Mouse (Mus musculus) granulocyte monocyte progenitor cell, adult 5-6 weeks (primary cell): Measurements from ENCODE around the gene Gfer. TPM values are rescaled to one million over a fixed set of nuclear protein-coding genes. Genes with fewer than 3 reads are reported as not detected.
A peak's percentile ranks its signal among the peaks of the same experiment; 100 is the strongest.
"Not testable (repeated sequence)": the region's sequence is repeated elsewhere in the genome, so short reads cannot be mapped to it uniquely, and the experiment has no call there.

Experiments used
- ATAC-seq: replicated peaks from 2 replicates; pipeline ENCODE4 v1.8.0; 2016; ENCODE audit warnings: mild to moderate bottlenecking, moderate TSS enrichment, inconsistent platforms; ENCODE audit not compliant: poor library complexity, severe bottlenecking
- total RNA-seq, 2 experiments: library from RNA; stranded (forward) in 1 of 2; stranded (reverse) in 1 of 2; fragments of 200-712, 200-1000 nt in 1 of 2; fragments of >200 nt in 1 of 2; fragmentation: Nextera tagmentation in 1 of 2; gene quantifications; 2 replicates each; pipeline ENCODE4 v1.2.3; 2014 to 2017

Gene Gfer
- total RNA-seq, 2 experiments from 2014 or later, result 33.2 to 64.0 TPM

GRCm38 (mm10) chr17:24692385-24692784 lies 3.6 kb downstream of the Gfer start:
- ATAC-seq, result peak; percentile 22

GRCm38 (mm10) chr17:24689251-24690081 lies 6.5 kb downstream of the Gfer start, which contains the start of gene Syngr3:
Gene Syngr3 (minus strand): TSS chr17:24689955.
- no peak for ATAC-seq

GRCm38 (mm10) chr17:24687599-24687998 lies 8.4 kb downstream of the Gfer start:
- ATAC-seq, result no peak

GRCm38 (mm10) chr17:24687146-24687595 lies 8.8 kb downstream of the Gfer start:
- ATAC-seq, result peak; percentile 73

GRCm38 (mm10) chr17:24686514-24686913 lies 9.4 kb downstream of the Gfer start:
- peak; percentile 67 for ATAC-seq

GRCm38 (mm10) chr17:24677500-24678080 lies 18.4 kb downstream of the Gfer start:
- ATAC-seq, result no peak

- no peak for ATAC-seq
Observed at GRCm38 (mm10) chr17:24676877-24677276, 19.1 kb downstream of the Gfer start.

- ATAC-seq, result peak; percentile 52
Observed at GRCm38 (mm10) chr17:24676187-24676586, 19.8 kb downstream of the Gfer start.

GRCm38 (mm10) chr17:24674277-24674676 lies 21.7 kb downstream of the Gfer start:
- 0 out of 2 replicates have a peak, but pooled peaks have one; percentile 12 for ATAC-seq

GRCm38 (mm10) chr17:24672141-24672540 lies 23.8 kb downstream of the Gfer start:
- peak; percentile 41 for ATAC-seq

- ATAC-seq, result no peak
Observed at GRCm38 (mm10) chr17:24671346-24671745, 24.6 kb downstream of the Gfer start.

- ATAC-seq, result no peak
Observed at GRCm38 (mm10) chr17:24670246-24670844, 25.6 kb downstream of the Gfer start.

GRCm38 (mm10) chr17:24669545-24670245 lies 26.3 kb downstream of the Gfer start, which contains the start of gene Zfp598:
Gene Zfp598 (plus strand): TSS chr17:24669687.
- peak; percentile 90 for ATAC-seq

GRCm38 (mm10) chr17:24669214-24669544 lies 26.8 kb downstream of the Gfer start:
- not testable (repeated sequence) for ATAC-seq

- peak; percentile 41 for ATAC-seq
Observed at GRCm38 (mm10) chr17:24667416-24667815, 28.5 kb downstream of the Gfer start.

GRCm38 (mm10) chr17:24667011-24667410 lies 28.9 kb downstream of the Gfer start:
- not testable (repeated sequence) for ATAC-seq

GRCm38 (mm10) chr17:24658017-24658758 lies 37.8 kb downstream of the Gfer start, which contains the start of gene Npw:
Gene Npw (minus strand): TSS chr17:24658457.
- ATAC-seq, result peak; percentile 70

GRCm38 (mm10) chr17:24654969-24655368 lies 41.0 kb downstream of the Gfer start:
- ATAC-seq, result no peak

- peak; percentile 71 for ATAC-seq
Observed at GRCm38 (mm10) chr17:24653967-24654710, 41.8 kb downstream of the Gfer start.
